Mouse (Mus musculus) kidney, adult 2 months (tissue): ENCODE results near the gene Slc39a11. TPM values are rescaled to one million over a fixed set of nuclear protein-coding genes. Genes with fewer than 3 reads are reported as not detected.

Experiments used
- DNase-seq: peaks from one replicate; pipeline ENCODE4 v3.0.0; 2021
- H3K27ac ChIP-seq: fragments of 200-500 bp; 2 replicates; pipeline ENCODE4 v1.5.1; 2012; ENCODE audit warnings: low read depth, low read length, control low read depth, inconsistent platforms; ENCODE audit not compliant: insufficient read depth
- H3K27me3 ChIP-seq: fragments of 200-500 bp; replicated peaks from 2 replicates; pipeline ENCODE4 v1.6.1; 2012; ENCODE audit warnings: mild to moderate bottlenecking, moderate library complexity, low read length, inconsistent platforms; ENCODE audit not compliant: control insufficient read depth, insufficient read depth
- H3K36me3 ChIP-seq: fragments of 200-500 bp; 2 replicates; pipeline ENCODE4 v1.6.1; 2012; ENCODE audit warnings: mild to moderate bottlenecking, moderate library complexity, low read length, inconsistent platforms; ENCODE audit not compliant: control insufficient read depth, insufficient read depth
- H3K4me1 ChIP-seq: fragments of 200-500 bp; 2 replicates; pipeline ENCODE4 v1.6.1; 2011; ENCODE audit warnings: low read length; ENCODE audit not compliant: control insufficient read depth, insufficient read depth
- H3K4me3 ChIP-seq: fragments of 200-500 bp; 2 replicates; pipeline ENCODE4 v1.5.1; 2011; ENCODE audit warnings: mild to moderate bottlenecking, low read depth, low read length, control low read depth; ENCODE audit not compliant: insufficient read depth
- CTCF ChIP-seq: fragments of 200-500 bp; conservative IDR thresholded peaks from 2 replicates; pipeline ENCODE4 v1.5.1; 2011; ENCODE audit warnings: low read depth, mild to moderate bottlenecking, control low read depth, low read length, moderate library complexity, mixed read lengths; ENCODE audit not compliant: insufficient read depth, insufficient read length
- POLR2A ChIP-seq: fragments of 200-500 bp; IDR thresholded peaks from one replicate; pipeline ENCODE4 v1.6.1; 2011; ENCODE audit warnings: low read depth, low read length, control low read depth
- WGBS: fragments of 180-500 bp; shearing (Covaris S2); methylation state at CpG from one replicate; pipeline ENCODE4 v1.1.7; 2018; 5-methylcytosine and 5-hydroxymethylcytosine counted together
- polyA plus RNA-seq: library from polyadenylated mRNA; depleted of rRNA; stranded (reverse); fragments of >200 nt; gene quantifications from 2 replicates; pipeline ENCODE4 v1.2.3, GENCODE M21; 2012

Slc39a11 gene
- polyA plus RNA-seq, 1 experiment, result 24.5 TPM

GRCm38 (mm10) chr11:113680954-113681353, 31.1 kb upstream of the Slc39a11 start:
- H3K27ac ChIP-seq, result 0 out of 2 replicates have a peak overlapping the region, but pooled peaks have one; percentile 33
- peaks cover 2% of the 10 kb centered on the region; the same call in 1 of the 2 replicates for H3K36me3 ChIP-seq
- TF ChIP-seq CTCF (no peak), POLR2A (no peak)
- H3K4me3 ChIP-seq, result no peak overlapping the region
- 58% methylated on average over 2 of the region's 2 CpGs for WGBS
- H3K27me3 ChIP-seq, result no peaks in the 10 kb centered on the region
- H3K4me1 ChIP-seq, result peaks cover 22% of the 10 kb centered on the region; the same call in 1 of the 2 replicates
- no peak for DNase-seq

GRCm38 (mm10) chr11:113678373-113678772, 28.5 kb upstream of the Slc39a11 start:
- H3K4me1 ChIP-seq, result peaks cover 16% of the 10 kb centered on the region; the same call in 1 of the 2 replicates
- H3K4me3 ChIP-seq, result no peak overlapping the region
- TF ChIP-seq CTCF (no peak; the same call in 1 of the 2 replicates), POLR2A (no peak)
- H3K27ac ChIP-seq, result no peak overlapping the region
- DNase-seq, result peak; percentile 70
- peaks cover 2% of the 10 kb centered on the region; the same call in 1 of the 2 replicates for H3K36me3 ChIP-seq
- WGBS, result 41% methylated on average over 8 of the region's 8 CpGs
- no peaks in the 10 kb centered on the region for H3K27me3 ChIP-seq

- Histone ChIP-seq H3K36me3 (peaks cover 2% of the 10 kb centered on the region; the same call in 1 of the 2 replicates), H3K27ac (no peak overlapping the region), H3K27me3 (no peaks in the 10 kb centered on the region), H3K4me1 (peaks cover 16% of the 10 kb centered on the region; the same call in 1 of the 2 replicates), H3K4me3 (no peak overlapping the region)
- DNase-seq, result no peak
- TF ChIP-seq POLR2A, result no peak
- no peak for TF ChIP-seq CTCF
- 98% methylated on average over 2 of the region's 2 CpGs for WGBS
These were observed 27.5 kb upstream of the Slc39a11 start for GRCm38 (mm10) chr11:113677378-113677777.

- no peak overlapping the region for H3K4me3 ChIP-seq
- peaks cover 2% of the 10 kb centered on the region; the same call in 1 of the 2 replicates for H3K36me3 ChIP-seq
- H3K27ac ChIP-seq, result no peak overlapping the region
- H3K4me1 ChIP-seq, result peaks cover 16% of the 10 kb centered on the region; the same call in 1 of the 2 replicates
- H3K27me3 ChIP-seq, result no peaks in the 10 kb centered on the region
- 70% methylated on average over 2 of the region's 2 CpGs for WGBS
- TF ChIP-seq CTCF (no peak), POLR2A (no peak)
- DNase-seq, result no peak
These were observed 27.0 kb upstream of the Slc39a11 start for GRCm38 (mm10) chr11:113676847-113677246.

GRCm38 (mm10) chr11:113674595-113674994, 24.7 kb upstream of the Slc39a11 start:
- no peak for DNase-seq
- Histone ChIP-seq H3K4me3 (no peak overlapping the region), H3K4me1 (peaks cover 7% of the 10 kb centered on the region; the same call in 1 of the 2 replicates), H3K27me3 (no peaks in the 10 kb centered on the region), H3K36me3 (peaks cover 3% of the 10 kb centered on the region; the same call in 1 of the 2 replicates), H3K27ac (no peak overlapping the region)
- WGBS, result 63% methylated on average over 5 of the region's 5 CpGs
- TF ChIP-seq CTCF (no peak), POLR2A (no peak)

GRCm38 (mm10) chr11:113673614-113674013, 23.7 kb upstream of the Slc39a11 start:
- H3K4me1 ChIP-seq, result peaks cover 8% of the 10 kb centered on the region; the same call in 1 of the 2 replicates
- no peaks in the 10 kb centered on the region for H3K27me3 ChIP-seq
- no peak for DNase-seq
- TF ChIP-seq POLR2A (no peak), CTCF (no peak)
- WGBS, result 75% methylated on average over 4 of the region's 4 CpGs
- no peak overlapping the region for H3K27ac ChIP-seq
- H3K36me3 ChIP-seq, result peaks cover 3% of the 10 kb centered on the region; the same call in 1 of the 2 replicates
- H3K4me3 ChIP-seq, result no peak overlapping the region

- no peak overlapping the region for H3K4me3 ChIP-seq
- peaks cover 1% of the 10 kb centered on the region; the same call in 1 of the 2 replicates for H3K36me3 ChIP-seq
- H3K4me1 ChIP-seq, result peaks cover 23% of the 10 kb centered on the region
- TF ChIP-seq POLR2A, result no peak
- TF ChIP-seq CTCF, result no peak
- DNase-seq, result no peak
- no peak overlapping the region for H3K27ac ChIP-seq
- 61% methylated on average over 4 of the region's 4 CpGs for WGBS
- H3K27me3 ChIP-seq, result no peaks in the 10 kb centered on the region
These were observed 19.8 kb upstream of the Slc39a11 start for GRCm38 (mm10) chr11:113669711-113670110.
